Mouse (Mus musculus): ENCODE measurements at regions not wholly inside any gene's neighbourhood (a gene's known extent, or its start where the extent isn't known, plus 50 kb on each side); places are given as distances from the start of the nearest gene placed in this dataset.

GRCm38 (mm10) chr11:52551451-52551850 lies 155.2 kb downstream of the 9530068E07Rik start:
- DNase-seq = no peak

- DNase-seq = no peak
These were observed 156.6 kb downstream of the 9530068E07Rik start for GRCm38 (mm10) chr11:52552860-52553259.

- DNase-seq = no peak
These were observed 161.6 kb downstream of the 9530068E07Rik start for GRCm38 (mm10) chr11:52557836-52558235.

GRCm38 (mm10) chr11:52558782-52559181 lies 162.6 kb downstream of the 9530068E07Rik start:
- peak; percentile 54 for DNase-seq

- DNase-seq = no peak
These were observed 165.1 kb downstream of the 9530068E07Rik start for GRCm38 (mm10) chr11:52561281-52561680.

- no peak for DNase-seq
These were observed 169.2 kb downstream of the 9530068E07Rik start for GRCm38 (mm10) chr11:52565457-52565856.

- DNase-seq = no peak
These were observed 169.8 kb downstream of the 9530068E07Rik start for GRCm38 (mm10) chr11:52566026-52566425.

GRCm38 (mm10) chr11:52567945-52568687 lies 171.9 kb downstream of the 9530068E07Rik start:
- no peak for DNase-seq

GRCm38 (mm10) chr11:52568794-52569193 lies 172.6 kb downstream of the 9530068E07Rik start:
- DNase-seq = no peak

- no peak for DNase-seq
These were observed 173.5 kb downstream of the 9530068E07Rik start for GRCm38 (mm10) chr11:52569759-52570158.

- DNase-seq = no peak
These were observed 182.2 kb downstream of the 9530068E07Rik start for GRCm38 (mm10) chr11:52578471-52578870.

- DNase-seq = no peak
These were observed 183.6 kb downstream of the 9530068E07Rik start for GRCm38 (mm10) chr11:52579764-52580377.

GRCm38 (mm10) chr11:52591596-52592180 lies 172.7 kb upstream of the Fstl4 start:
- peak; percentile 15 for DNase-seq

GRCm38 (mm10) chr11:52594092-52594491 lies 170.3 kb upstream of the Fstl4 start:
- DNase-seq = no peak

GRCm38 (mm10) chr11:52601196-52601595 lies 163.2 kb upstream of the Fstl4 start:
- DNase-seq = peak; percentile 71

GRCm38 (mm10) chr11:52602061-52602561 lies 162.3 kb upstream of the Fstl4 start:
- peak; percentile 39 for DNase-seq

- DNase-seq = peak; percentile 60
These were observed 161.6 kb upstream of the Fstl4 start for GRCm38 (mm10) chr11:52602796-52603195.

GRCm38 (mm10) chr11:52610681-52611165 lies 153.7 kb upstream of the Fstl4 start:
- DNase-seq = no peak

- DNase-seq = no peak
These were observed 148.8 kb upstream of the Fstl4 start for GRCm38 (mm10) chr11:52615622-52616021.

- no peak for DNase-seq
These were observed 145.8 kb upstream of the Fstl4 start for GRCm38 (mm10) chr11:52618646-52619045.

GRCm38 (mm10) chr11:52622861-52623260 lies 141.6 kb upstream of the Fstl4 start:
- DNase-seq = no peak

- no peak for DNase-seq
These were observed 135.6 kb upstream of the Fstl4 start for GRCm38 (mm10) chr11:52628875-52629274.

GRCm38 (mm10) chr11:52629776-52630175 lies 134.7 kb upstream of the Fstl4 start:
- no peak for DNase-seq

All from adrenal gland, adult 8-10 months (tissue).